Mouse (Mus musculus) hindbrain, embryonic 14.5 days (tissue): ENCODE results near the gene Cyp2d9. TPM values are rescaled to one million over a fixed set of nuclear protein-coding genes. Genes with fewer than 3 reads are reported as not detected.
"Not testable (repeated sequence)": the region's sequence is repeated elsewhere in the genome, so short reads cannot be mapped to it uniquely, and the experiment has no call there.

Experiments used
- ATAC-seq: fragments of 200-750 bp; cut with Nextera tagmentation; 2 replicates; pipeline ENCODE4 v1.8.0; 2017; ENCODE audit warnings: moderate number of reproducible peaks, mild to moderate bottlenecking, moderate TSS enrichment, moderate library complexity; ENCODE audit not compliant: low FRiP score
- DNase-seq: peaks from one replicate; pipeline ENCODE4 v3.0.0-alpha.2; 2015; ENCODE audit warnings: low spot score
- H3K27ac ChIP-seq: fragments of 300-500 bp; sonication (generic); 2 replicates; pipeline ENCODE4 v1.5.1; 2014; ENCODE audit warnings: mild to moderate bottlenecking, moderate library complexity
- H3K27me3 ChIP-seq: fragments of 300-500 bp; sonication (generic); 2 replicates; pipeline ENCODE4 v1.6.1; 2014; ENCODE audit warnings: mild to moderate bottlenecking, low read length, mixed read lengths; ENCODE audit not compliant: control insufficient read depth, insufficient read depth
- H3K36me3 ChIP-seq: fragments of 300-500 bp; sonication (generic); replicated peaks from 2 replicates; pipeline ENCODE4 v1.6.1; 2014; ENCODE audit not compliant: control insufficient read depth, insufficient read depth
- H3K4me1 ChIP-seq: fragments of 300-500 bp; sonication (generic); replicated peaks from 2 replicates; pipeline ENCODE4 v1.6.1; 2014; ENCODE audit warnings: antibody characterized with exemption, low read length, mixed read lengths; ENCODE audit not compliant: control insufficient read depth, insufficient read depth
- H3K4me2 ChIP-seq: fragments of 300-500 bp; sonication (generic); replicated peaks from 2 replicates; pipeline ENCODE4 v1.6.1; 2014; ENCODE audit warnings: mild to moderate bottlenecking, moderate library complexity
- H3K4me3 ChIP-seq: fragments of 300-500 bp; sonication (generic); replicated peaks from 2 replicates; pipeline ENCODE4 v1.5.1; 2014; ENCODE audit warnings: mild to moderate bottlenecking, low read length
- H3K9ac ChIP-seq: fragments of 300-500 bp; sonication (generic); 2 replicates; pipeline ENCODE4 v1.6.1; 2014
- H3K9me3 ChIP-seq: fragments of 300-500 bp; sonication (generic); 2 replicates; pipeline ENCODE4 v1.6.1; 2016; ENCODE audit warnings: low read length; ENCODE audit not compliant: control insufficient read depth
- WGBS: fragments of 180-500 bp; shearing (Covaris S2); extraction: QIAGEN DNeasy Blood & Tissue Kit; methylation state at CpG from one replicate; pipeline ENCODE4 v1.1.7; 2014; 5-methylcytosine and 5-hydroxymethylcytosine counted together
- microRNA-seq: library from miRNA; unstranded; fragments of <30 nt; microRNA quantifications from one replicate; pipeline ENCODE4, GENCODE M21; 2016
- polyA plus RNA-seq: library from polyadenylated mRNA; unstranded; fragments of >200 nt; fragmentation: Nextera tagmentation; extraction: Ambion mirVana; gene quantifications from 2 replicates; pipeline ENCODE4 v1.2.1, GENCODE M21; 2014

Gene Cyp2d9
- polyA plus RNA-seq, 1 experiment from 2014 or later: not detected

GRCm38 (mm10) chr15:82459266-82459665, 26.0 kb downstream of the Cyp2d9 start:
- 89% methylated on average over 12 of the region's 12 CpGs for WGBS
- H3K9ac ChIP-seq, H3K4me2 ChIP-seq, H3K4me3 ChIP-seq, H3K9me3 ChIP-seq, DNase-seq, H3K27ac ChIP-seq, ATAC-seq, H3K4me1 ChIP-seq, H3K27me3 ChIP-seq, H3K36me3 ChIP-seq: not testable (repeated sequence)

DNA sequence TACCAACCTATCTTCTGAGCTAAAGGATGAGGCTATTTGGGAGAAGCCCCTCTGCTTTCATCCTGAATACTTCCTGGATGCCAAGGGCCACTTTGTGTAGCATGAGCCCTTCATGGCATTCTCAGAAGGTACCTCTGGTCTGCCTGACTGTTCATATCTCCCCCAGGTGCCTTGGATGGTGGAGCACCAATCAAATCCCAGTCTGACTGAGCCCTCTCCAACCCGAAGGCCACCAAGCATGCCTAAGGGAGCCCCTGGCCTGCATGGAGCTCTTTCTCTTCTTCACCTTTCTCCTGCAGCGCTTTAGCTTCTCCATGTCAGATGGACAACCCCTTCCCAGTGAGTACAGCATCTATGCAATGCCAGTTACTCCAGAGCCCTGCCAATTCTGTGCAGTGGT, 31.5 kb downstream of the Cyp2d9 start:
- Histone ChIP-seq H3K27ac (no peak overlapping the region), H3K36me3 (no peaks in the 10 kb centered on the region), H3K4me3 (no peak overlapping the region), H3K4me2 (no peak overlapping the region), H3K9me3 (no peaks in the 10 kb centered on the region), H3K27me3 (no peaks in the 10 kb centered on the region), H3K4me1 (no peaks in the 10 kb centered on the region), H3K9ac (no peak overlapping the region)
- ATAC-seq (no peak), DNase-seq (no peak)
- WGBS: 77% methylated on average over 2 of the region's 2 CpGs

- H3K36me3 ChIP-seq, H3K27me3 ChIP-seq, ATAC-seq, H3K4me3 ChIP-seq, H3K27ac ChIP-seq, H3K4me1 ChIP-seq, H3K9ac ChIP-seq, H3K9me3 ChIP-seq, H3K4me2 ChIP-seq, DNase-seq: not testable (repeated sequence)
- 73% methylated on average over 12 of the region's 13 CpGs for WGBS
Observed at GRCm38 (mm10) chr15:82494273-82494672, 61.0 kb downstream of the Cyp2d9 start.

Small RNA genes lying within 50 kb of the gene (microRNA-seq; reads per million reads assigned to microRNA genes)
- gene Gm25990 (not detected), gene Gm27331 (not detected), gene Gm27622 (not detected), gene Gm27825 (not detected), gene Mir7684 (not detected)

Other genes starting within 250 kb of the Cyp2d9 start
- 3.4 and 6.3 TPM in 2 replicates for gene Shisa8, start 220.6 kb upstream of the Cyp2d9 start, polyA plus RNA-seq
- gene Tnfrsf13c, start 209.1 kb upstream of the Cyp2d9 start, polyA plus RNA-seq: 0.51 and 0.68 TPM in 2 replicates
- gene Cenpm, start 188.7 kb upstream of the Cyp2d9 start, polyA plus RNA-seq: 17.0 and 18.0 TPM in 2 replicates
- gene 1500009C09Rik, start 181.0 kb upstream of the Cyp2d9 start, polyA plus RNA-seq: 10.2 and 13.2 TPM in 2 replicates
- gene Sept3, start 158.5 kb upstream of the Cyp2d9 start, polyA plus RNA-seq: 375 and 410 TPM in 2 replicates
- 0.17 and 0.29 TPM in 2 replicates for gene Wbp2nl, start 134.5 kb upstream of the Cyp2d9 start, polyA plus RNA-seq
- 32.1 and 38.7 TPM in 2 replicates for gene Naga, start 94.5 kb upstream of the Cyp2d9 start, polyA plus RNA-seq
- gene Pheta2, start 94.5 kb upstream of the Cyp2d9 start, polyA plus RNA-seq: 1.5 and 1.8 TPM in 2 replicates
- gene Smdt1, start 94.5 kb upstream of the Cyp2d9 start, polyA plus RNA-seq: 349 and 367 TPM in 2 replicates
- gene Ndufa6, start 79.1 kb upstream of the Cyp2d9 start, polyA plus RNA-seq: 383 and 445 TPM in 2 replicates
- 2.3 and 2.5 TPM in 2 replicates for gene Cyp2d22, start 53.2 kb upstream of the Cyp2d9 start, polyA plus RNA-seq
- not detected in 2 replicates for gene Cyp2d11, start 39.4 kb upstream of the Cyp2d9 start, polyA plus RNA-seq
- not detected in 2 replicates for gene Cyp2d10, start 26.2 kb upstream of the Cyp2d9 start, polyA plus RNA-seq
- gene Cyp2d12, start 121.6 kb downstream of the Cyp2d9 start, polyA plus RNA-seq: not detected in 2 replicates
- gene Cyp2d34, start 187.5 kb downstream of the Cyp2d9 start, polyA plus RNA-seq: not detected in 2 replicates